Mouse (Mus musculus) limb, embryonic 10.5 days (tissue): ENCODE measurements around the gene Fstl4. TPM values are rescaled to one million over a fixed set of nuclear protein-coding genes. Genes with fewer than 3 reads are reported as not detected.

Experiments
- DNase-seq: peaks from one replicate; pipeline ENCODE4 v3.0.0-alpha.2; 2017; ENCODE audit warnings: low spot score
- H3K27ac ChIP-seq: fragments of 300-500 bp; sonication (generic); 2 replicates; pipeline ENCODE4 v1.5.1; 2016; ENCODE audit warnings: mild to moderate bottlenecking
- H3K27me3 ChIP-seq: fragments of 300-500 bp; sonication (generic); 2 replicates; pipeline ENCODE4 v1.6.1; 2016; ENCODE audit warnings: low read depth, mild to moderate bottlenecking; ENCODE audit not compliant: poor library complexity, severe bottlenecking
- H3K36me3 ChIP-seq: fragments of 300-500 bp; sonication (generic); 2 replicates; pipeline ENCODE4 v1.6.1; 2016; ENCODE audit warnings: mild to moderate bottlenecking, moderate library complexity
- H3K4me1 ChIP-seq: fragments of 300-500 bp; sonication (generic); 2 replicates; pipeline ENCODE4 v1.6.1; 2016
- H3K4me3 ChIP-seq: fragments of 300-500 bp; sonication (generic); 2 replicates; pipeline ENCODE4 v1.5.1; 2016; ENCODE audit warnings: mild to moderate bottlenecking, moderate library complexity
- H3K9me3 ChIP-seq: fragments of 300-500 bp; sonication (generic); replicated peaks from 2 replicates; pipeline ENCODE4 v1.6.1; 2016; ENCODE audit warnings: mild to moderate bottlenecking
- WGBS: fragments of 180-500 bp; shearing (Covaris S2); methylation state at CpG from one replicate; pipeline ENCODE4 v1.1.7; 2016; 5-methylcytosine and 5-hydroxymethylcytosine counted together
- polyA plus RNA-seq: library from polyadenylated mRNA; unstranded; fragments of >200 nt; fragmentation: Nextera tagmentation; extraction: Ambion mirVana; gene quantifications from 2 replicates; pipeline ENCODE4 v1.2.1, GENCODE M21; 2016

The Fstl4 gene
- polyA plus RNA-seq, 1 experiment from 2014 or later = 0.13 TPM

GRCm38 (mm10) chr11:52954995-52955394 lies 190.6 kb downstream of the Fstl4 start:
- Histone ChIP-seq H3K4me3 (no peak overlapping the region), H3K4me1 (peaks cover 5% of the 10 kb centered on the region; the same call in 1 of the 2 replicates), H3K36me3 (no peaks in the 10 kb centered on the region), H3K27ac (no peak overlapping the region), H3K27me3 (no peaks in the 10 kb centered on the region), H3K9me3 (no peaks in the 10 kb centered on the region)
- no peak for DNase-seq
- WGBS = 94% methylated on average over 3 of the region's 3 CpGs

- Histone ChIP-seq H3K4me3 (no peak overlapping the region), H3K9me3 (no peaks in the 10 kb centered on the region), H3K27ac (peak overlapping the region; percentile 31; the same call in 1 of the 2 replicates), H3K36me3 (no peaks in the 10 kb centered on the region), H3K27me3 (no peaks in the 10 kb centered on the region), H3K4me1 (peaks cover 7% of the 10 kb centered on the region; the same call in 1 of the 2 replicates)
- WGBS = 70% methylated on average over 9 of the region's 9 CpGs
- DNase-seq = no peak
Measured at GRCm38 (mm10) chr11:52968809-52969208, 204.4 kb downstream of the Fstl4 start.

GRCm38 (mm10) chr11:52970396-52970795 lies 206.0 kb downstream of the Fstl4 start:
- no peaks in the 10 kb centered on the region for H3K36me3 ChIP-seq
- no peak for DNase-seq
- H3K4me3 ChIP-seq = no peak overlapping the region
- no peaks in the 10 kb centered on the region for H3K27me3 ChIP-seq
- H3K4me1 ChIP-seq = peaks cover 7% of the 10 kb centered on the region; the same call in 1 of the 2 replicates
- no peaks in the 10 kb centered on the region for H3K9me3 ChIP-seq
- H3K27ac ChIP-seq = no peak overlapping the region
- 89% methylated on average over 6 of the region's 6 CpGs for WGBS

DNA sequence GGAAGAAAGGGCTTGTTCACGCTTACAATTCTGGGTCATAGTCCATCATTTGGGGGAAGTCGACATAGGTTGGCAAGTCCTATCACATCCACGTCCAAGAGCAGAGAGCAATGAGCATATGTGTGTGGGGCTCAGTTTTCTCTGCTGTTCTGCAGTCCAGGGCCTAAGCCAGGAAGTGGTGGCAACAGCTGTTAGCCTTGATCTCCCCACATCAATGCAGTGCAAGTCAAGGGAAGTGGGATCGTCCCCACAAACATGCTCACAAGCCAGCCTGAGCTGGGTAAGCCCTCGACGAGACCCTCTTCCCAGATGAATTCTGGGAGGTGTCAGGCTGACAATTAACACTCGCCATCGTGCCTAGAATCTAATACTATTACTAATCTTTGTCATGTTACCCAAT lies 222.6 kb downstream of the Fstl4 start:
- no peaks in the 10 kb centered on the region for H3K27me3 ChIP-seq
- 92% methylated on average over 8 of the region's 8 CpGs for WGBS
- H3K27ac ChIP-seq = no peak overlapping the region
- no peaks in the 10 kb centered on the region for H3K4me1 ChIP-seq
- no peak overlapping the region for H3K4me3 ChIP-seq
- DNase-seq = no peak
- no peaks in the 10 kb centered on the region for H3K9me3 ChIP-seq
- no peaks in the 10 kb centered on the region for H3K36me3 ChIP-seq

GRCm38 (mm10) chr11:52994688-52995087 lies 230.3 kb downstream of the Fstl4 start:
- Histone ChIP-seq H3K4me1 (peaks cover 14% of the 10 kb centered on the region; the same call in 1 of the 2 replicates), H3K4me3 (no peak overlapping the region), H3K36me3 (no peaks in the 10 kb centered on the region), H3K9me3 (no peaks in the 10 kb centered on the region), H3K27ac (no peak overlapping the region), H3K27me3 (no peaks in the 10 kb centered on the region)
- 93% methylated on average over 5 of the region's 5 CpGs for WGBS
- DNase-seq = no peak

DNA sequence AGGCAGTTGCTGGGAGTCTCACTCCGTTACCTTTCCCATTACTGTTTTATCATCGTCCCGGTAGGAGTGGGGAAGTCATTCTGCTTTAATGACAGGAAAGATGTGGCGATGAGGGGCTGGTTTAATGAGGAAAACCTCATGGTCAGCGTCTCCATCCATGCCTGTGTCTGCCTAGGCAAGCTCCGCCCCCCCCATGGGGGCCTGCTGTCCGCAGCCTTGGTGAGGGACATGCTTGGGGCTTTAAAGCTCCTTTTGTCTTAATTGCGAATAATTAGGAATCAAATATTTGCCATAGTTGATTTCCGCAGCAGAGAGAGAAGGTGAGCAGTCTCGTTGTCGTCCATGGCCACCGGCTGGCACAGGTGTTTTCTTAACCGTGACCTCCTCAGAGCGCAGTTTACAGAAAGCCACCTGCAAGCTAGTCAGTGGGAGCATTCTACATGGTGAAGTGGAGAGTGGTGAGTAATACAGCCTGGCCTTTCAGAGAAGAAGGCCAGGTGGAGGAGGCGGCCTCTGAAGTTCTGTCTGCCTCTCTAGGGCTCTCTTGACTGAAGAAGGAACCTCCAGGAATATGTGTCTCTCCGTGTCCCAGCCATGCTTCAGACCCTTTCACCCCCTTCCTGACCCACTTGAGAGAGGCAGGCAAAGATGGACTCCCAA lies 232.1 kb downstream of the Fstl4 start:
- Histone ChIP-seq H3K27me3 (no peaks in the 10 kb centered on the region), H3K27ac (0 out of 2 replicates have a peak overlapping the region, but pooled peaks have one; percentile 19), H3K4me3 (no peak overlapping the region), H3K4me1 (peaks cover 14% of the 10 kb centered on the region; the same call in 1 of the 2 replicates), H3K9me3 (no peaks in the 10 kb centered on the region), H3K36me3 (no peaks in the 10 kb centered on the region)
- 80% methylated on average over 16 of the region's 16 CpGs for WGBS
- DNase-seq = no peak

DNA sequence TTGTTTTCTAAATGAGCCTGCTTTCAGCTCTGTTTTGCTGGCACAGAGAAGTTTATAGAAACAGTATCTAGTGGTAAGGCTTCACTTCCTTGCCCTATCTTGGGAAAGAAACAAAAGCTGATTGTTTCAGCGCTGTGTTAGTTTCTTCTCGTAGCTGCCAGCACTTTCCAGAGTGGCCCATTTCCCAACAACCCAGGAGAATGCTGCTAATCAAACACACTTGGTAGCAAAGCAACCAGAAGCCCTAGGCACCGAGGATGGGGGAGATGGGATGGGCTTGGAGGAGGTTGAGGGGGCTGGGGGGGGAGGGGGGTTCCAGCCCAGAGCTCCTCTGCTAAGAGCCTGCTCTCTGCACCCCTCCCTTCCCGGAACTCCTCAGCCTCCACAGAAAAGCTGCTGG lies 233.0 kb downstream of the Fstl4 start:
- DNase-seq = no peak
- no peaks in the 10 kb centered on the region for H3K9me3 ChIP-seq
- no peaks in the 10 kb centered on the region for H3K27me3 ChIP-seq
- H3K4me3 ChIP-seq = no peak overlapping the region
- H3K4me1 ChIP-seq = peaks cover 14% of the 10 kb centered on the region; the same call in 1 of the 2 replicates
- 54% methylated on average over 4 of the region's 4 CpGs for WGBS
- no peaks in the 10 kb centered on the region for H3K36me3 ChIP-seq
- H3K27ac ChIP-seq = 0 out of 2 replicates have a peak overlapping the region, but pooled peaks have one; percentile 19

DNA sequence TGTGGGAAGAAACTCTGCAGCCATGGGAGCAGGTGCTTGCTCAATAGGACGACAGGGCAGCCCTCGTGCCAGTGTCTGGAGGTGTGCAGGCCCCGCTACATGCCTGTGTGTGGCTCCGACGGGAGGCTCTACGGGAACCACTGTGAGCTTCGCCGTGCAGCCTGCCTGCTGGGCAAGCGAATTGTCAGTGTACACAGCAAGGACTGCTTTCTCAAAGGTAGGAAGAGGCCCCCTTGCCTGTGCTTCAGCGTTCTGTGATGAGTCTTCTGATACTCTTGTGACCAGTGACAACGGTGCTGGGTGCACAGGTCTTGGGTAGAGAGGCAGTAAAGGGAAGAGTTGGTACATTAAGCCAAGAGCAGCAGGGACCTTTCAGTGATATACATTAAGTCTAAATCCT lies 235.8 kb downstream of the Fstl4 start:
- Histone ChIP-seq H3K9me3 (no peaks in the 10 kb centered on the region), H3K36me3 (no peaks in the 10 kb centered on the region), H3K27ac (no peak overlapping the region), H3K4me3 (no peak overlapping the region), H3K27me3 (no peaks in the 10 kb centered on the region), H3K4me1 (peaks cover 14% of the 10 kb centered on the region; the same call in 1 of the 2 replicates)
- WGBS = 96% methylated on average over 11 of the region's 11 CpGs
- no peak for DNase-seq

- WGBS = 86% methylated on average over 7 of the region's 7 CpGs
- DNase-seq = no peak
Measured at GRCm38 (mm10) chr11:53003361-53003760, 238.9 kb downstream of the Fstl4 start.

GRCm38 (mm10) chr11:53003811-53004210 lies 239.4 kb downstream of the Fstl4 start:
- 94% methylated on average over 9 of the region's 9 CpGs for WGBS
- H3K36me3 ChIP-seq = no peaks in the 10 kb centered on the region
- DNase-seq = no peak
- no peaks in the 10 kb centered on the region for H3K9me3 ChIP-seq
- no peaks in the 10 kb centered on the region for H3K27me3 ChIP-seq
- no peak overlapping the region for H3K27ac ChIP-seq
- H3K4me1 ChIP-seq = peaks cover 1% of the 10 kb centered on the region
- no peak overlapping the region for H3K4me3 ChIP-seq

More at GRCm38 (mm10) chr11:53003361-53003760, 238.9 kb downstream of the Fstl4 start:
- H3K9me3 ChIP-seq = no peaks in the 10 kb centered on the region
- H3K27me3 ChIP-seq = no peaks in the 10 kb centered on the region
- no peaks in the 10 kb centered on the region for H3K4me1 ChIP-seq
- H3K36me3 ChIP-seq = no peaks in the 10 kb centered on the region
- no peak overlapping the region for H3K4me3 ChIP-seq
- H3K27ac ChIP-seq = no peak overlapping the region

DNA sequence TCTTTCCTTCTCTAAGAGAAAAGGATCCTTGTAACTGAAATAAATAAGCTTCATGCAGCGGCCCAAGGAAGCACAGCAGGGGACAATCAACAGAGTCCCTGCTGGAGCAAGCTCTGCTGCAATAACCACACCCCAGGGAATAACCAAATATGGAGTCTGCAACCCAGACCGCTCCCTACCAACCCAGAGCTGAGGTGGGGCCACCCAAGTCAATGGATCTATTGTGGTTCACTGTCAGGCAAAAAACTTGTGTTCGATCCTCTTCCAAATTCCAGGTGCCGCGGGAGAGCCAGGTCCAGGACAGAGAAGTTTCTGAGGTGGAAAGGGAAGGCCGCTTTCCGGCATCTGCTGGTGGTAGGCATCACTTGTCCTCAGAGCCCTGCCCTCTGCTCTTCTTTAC lies 245.2 kb downstream of the Fstl4 start:
- Histone ChIP-seq H3K9me3 (no peaks in the 10 kb centered on the region), H3K4me1 (peaks cover 11% of the 10 kb centered on the region), H3K27me3 (no peaks in the 10 kb centered on the region), H3K4me3 (no peak overlapping the region), H3K36me3 (no peaks in the 10 kb centered on the region), H3K27ac (no peak overlapping the region)
- WGBS = 66% methylated on average over 7 of the region's 7 CpGs
- DNase-seq = no peak

DNA sequence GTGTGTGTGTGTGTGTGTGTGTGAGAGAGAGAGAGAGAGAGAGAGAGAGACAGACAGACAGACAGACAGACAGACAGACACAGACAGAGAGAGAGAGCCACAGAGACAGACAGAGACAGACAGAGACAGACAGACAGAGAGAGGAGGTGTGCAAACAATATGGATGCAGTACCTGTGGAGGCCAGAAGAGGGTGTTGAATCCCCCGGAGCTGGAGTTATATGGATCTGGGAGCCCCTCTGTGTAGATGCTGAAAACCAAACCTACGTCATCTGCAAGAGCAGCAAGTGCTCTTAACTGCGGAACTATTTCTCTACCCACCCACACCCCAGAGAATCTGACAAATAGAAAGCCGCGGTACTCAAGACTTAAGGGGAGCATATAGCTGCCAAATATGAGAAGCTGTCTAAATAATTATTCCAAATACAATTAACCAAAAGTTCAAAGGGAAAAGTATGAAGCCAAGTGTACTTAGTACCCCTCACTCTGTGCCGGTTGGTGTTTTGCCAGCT lies 247.6 kb downstream of the Fstl4 start:
- no peak for DNase-seq
- H3K27ac ChIP-seq = no peak overlapping the region
- H3K36me3 ChIP-seq = no peaks in the 10 kb centered on the region
- no peaks in the 10 kb centered on the region for H3K9me3 ChIP-seq
- H3K27me3 ChIP-seq = no peaks in the 10 kb centered on the region
- 76% methylated on average over 6 of the region's 6 CpGs for WGBS
- H3K4me3 ChIP-seq = no peak overlapping the region
- H3K4me1 ChIP-seq = peaks cover 11% of the 10 kb centered on the region

- no peaks in the 10 kb centered on the region for H3K9me3 ChIP-seq
- H3K27me3 ChIP-seq = no peaks in the 10 kb centered on the region
- no peak overlapping the region for H3K27ac ChIP-seq
- 71% methylated on average over 5 of the region's 5 CpGs for WGBS
- H3K4me1 ChIP-seq = peaks cover 10% of the 10 kb centered on the region
- DNase-seq = no peak
- H3K4me3 ChIP-seq = no peak overlapping the region
- H3K36me3 ChIP-seq = no peaks in the 10 kb centered on the region
Measured at GRCm38 (mm10) chr11:53013906-53014305, 249.5 kb downstream of the Fstl4 start.
